Mouse (Mus musculus) layer of hippocampus, adult 11-12 months (tissue): ENCODE data around the gene Peli3.

Experiments
- DNase-seq: peaks from one replicate; pipeline ENCODE4 v3.0.0; 2022; ENCODE audit warnings: low spot score

Peli3 gene

GRCm38 (mm10) chr19:4909376-4909775 is 33.6 kb downstream of the Peli3 start:
- DNase-seq: no peak

- DNase-seq: no peak
These were observed 34.8 kb downstream of the Peli3 start for GRCm38 (mm10) chr19:4908107-4908506.

- DNase-seq: peak; percentile 81
These were observed 36.7 kb downstream of the Peli3 start, which contains the start of gene Bbs1 for GRCm38 (mm10) chr19:4905979-4906794. Bbs1 (minus strand) TSS chr19:4906628.

- no peak for DNase-seq
These were observed 43.0 kb downstream of the Peli3 start for GRCm38 (mm10) chr19:4899888-4900287.

DNA sequence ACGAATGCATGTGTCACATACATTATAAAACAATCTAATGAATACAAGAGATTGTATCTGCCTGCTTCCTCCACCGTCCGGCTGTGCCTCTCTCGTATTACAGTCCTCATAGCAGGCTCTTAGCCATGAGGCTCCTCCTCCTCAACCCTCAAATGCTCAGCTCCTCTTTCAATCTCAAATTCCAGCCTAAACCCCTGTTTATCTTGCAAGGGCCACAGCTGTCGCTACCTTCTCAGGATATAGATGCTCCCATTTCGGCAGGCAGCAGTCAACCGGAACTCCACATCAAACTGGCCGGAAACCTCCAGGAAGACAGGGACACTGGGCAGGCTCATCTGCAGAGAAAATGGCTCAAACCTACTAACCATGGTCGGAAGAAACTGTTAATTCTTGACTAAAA is 44.0 kb downstream of the Peli3 start:
- no peak for DNase-seq

DNA sequence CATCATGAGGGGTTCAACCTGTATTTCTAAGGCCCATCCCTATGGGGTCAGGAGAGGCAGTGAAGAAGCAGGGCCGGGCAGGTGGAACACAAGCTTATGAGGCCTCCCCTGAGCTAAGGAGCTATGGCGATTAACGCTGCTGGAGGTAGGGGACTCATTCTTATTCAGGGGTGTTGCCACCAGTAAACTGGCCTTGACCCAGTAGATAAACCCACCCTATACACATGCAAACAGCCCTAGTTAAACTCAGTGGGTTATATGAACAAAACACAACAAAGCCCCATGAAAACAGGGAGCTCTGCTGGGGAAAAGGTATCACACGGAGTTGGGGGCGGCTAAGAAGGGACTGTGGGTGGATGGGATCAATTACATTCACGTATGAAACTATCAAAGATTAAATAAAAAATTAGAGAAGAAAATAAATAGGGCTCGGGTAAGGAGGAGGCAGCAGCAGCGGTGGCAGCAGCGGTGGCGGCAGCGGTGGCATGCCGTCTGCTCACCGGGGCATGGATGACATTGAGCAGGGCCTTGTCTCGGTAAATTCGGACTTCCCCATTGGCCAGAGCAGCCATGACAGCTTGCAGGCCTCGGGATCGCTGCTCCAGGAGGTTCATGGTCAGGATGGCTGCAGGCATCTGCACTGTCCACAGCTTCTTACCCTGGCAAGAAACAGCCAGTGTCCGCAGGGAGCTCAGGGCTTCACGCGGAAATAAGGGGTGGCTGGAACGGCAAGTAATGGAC is 46.0 kb downstream of the Peli3 start:
- no peak for DNase-seq

DNA sequence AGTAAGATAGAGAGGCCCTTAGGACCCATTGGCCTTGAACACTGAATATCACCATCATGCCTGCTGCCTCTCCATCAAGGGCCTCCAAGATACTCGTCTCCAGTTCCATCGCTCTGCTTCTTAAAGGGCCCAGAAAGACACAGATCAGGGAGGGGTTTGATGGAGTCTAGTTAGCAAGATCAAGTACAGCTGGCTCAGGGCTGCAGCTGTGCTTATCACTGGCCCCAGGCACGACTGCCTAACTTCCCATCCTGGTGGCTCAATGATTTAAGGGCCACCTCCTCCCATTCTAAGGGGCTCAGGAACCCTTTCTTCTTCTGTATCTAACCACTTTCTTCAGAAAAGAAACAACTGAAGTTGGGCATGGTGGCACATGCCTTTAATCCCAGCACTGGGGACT is 51.1 kb downstream of the Peli3 start:
- no peak for DNase-seq

DNA sequence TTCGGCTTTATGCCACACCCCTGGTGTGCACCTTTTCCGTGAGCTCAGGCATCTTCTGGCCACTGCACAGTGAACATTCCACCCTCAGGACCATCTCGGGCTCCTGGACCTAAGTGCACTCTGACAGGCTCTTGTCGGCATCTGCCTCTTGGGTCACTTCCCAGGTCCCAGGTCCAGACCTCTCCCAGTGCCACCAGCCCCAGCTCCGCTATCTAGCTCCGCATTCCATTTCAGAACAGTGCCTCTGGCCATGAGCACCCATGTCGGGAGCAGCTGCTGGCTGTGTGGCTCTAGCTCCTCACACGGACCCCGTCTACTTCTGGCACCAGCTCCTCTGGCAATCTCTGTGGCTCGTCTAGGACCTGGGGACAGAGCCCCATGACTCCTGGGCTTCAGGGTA is 53.1 kb downstream of the Peli3 start:
- DNase-seq: no peak

GRCm38 (mm10) chr19:4883961-4884360 is 59.0 kb downstream of the Peli3 start:
- DNase-seq: no peak
